ENCODE assay signal across 24 mouse cellular contexts in genomic region chr7:120974001-120974400, GRCm38 (mm10). TPM values are rescaled to one million over a fixed set of nuclear protein-coding genes. Genes with fewer than 3 reads are reported as not detected.
A peak's percentile ranks its signal among the peaks of the same experiment; 100 is the strongest.
DNase-seq lines count a peak whose midpoint lies in the region; ATAC-seq and TF ChIP-seq lines count a peak whose summit lies in the region.
"Had no signal": no experiment of that assay in that cellular context is flagged by ENCODE, and none has a peak within 500 bp of the region (broad histone marks: within the 10 kb centered on the region; RNA-seq: fewer than 3 reads in every experiment).

No protein-coding gene starts in this region.

- no peak overlapping the region for H3K9ac ChIP-seq in heart, embryonic 13.5 days
- peak overlapping the region; percentile 36; the same call in 1 of the 2 replicates for H3K9ac ChIP-seq in liver, embryonic 13.5 days
- no peak overlapping the region for H3K9ac ChIP-seq in liver, embryonic 11.5 days (ENCODE audit: low read depth, low read length)
- no peak overlapping the region for H3K9ac ChIP-seq in stomach, embryonic 14.5 days (replicated peaks; ENCODE audit: low read depth, low read length)
- H3K9ac ChIP-seq in stomach, postnatal 0 days (ENCODE audit: low read length), result no peak overlapping the region
- H3K9ac ChIP-seq: forebrain, embryonic 13.5 days; hindbrain, embryonic 15.5 days; limb, embryonic 12.5 days; midbrain, embryonic 15.5 days had no signal

- TF ChIP-seq EP300 in stomach, postnatal 0 days (optimal IDR thresholded peaks at IDR 0.05), result no peak

- H3K4me3 ChIP-seq in heart, embryonic 13.5 days, result no peak overlapping the region
- H3K4me3 ChIP-seq in heart, embryonic 10.5 days, result no peak overlapping the region
- no peak overlapping the region for H3K4me3 ChIP-seq in liver, embryonic 13.5 days (replicated peaks)
- H3K4me3 ChIP-seq in liver, embryonic 11.5 days (ENCODE audit: low read depth, low read length), result no peak overlapping the region
- no peak overlapping the region for H3K4me3 ChIP-seq in stomach, embryonic 14.5 days (ENCODE audit: low read depth, low read length)
- H3K4me3 ChIP-seq in stomach, postnatal 0 days (ENCODE audit: low read depth, low read length), result no peak overlapping the region
- H3K4me3 ChIP-seq: erythroblast, embryonic 14.5 days; forebrain, embryonic 13.5 days; hindbrain, embryonic 15.5 days; limb, embryonic 12.5 days; midbrain, embryonic 15.5 days; myocyte had no signal

- TF ChIP-seq CTCF in stomach, postnatal 0 days (IDR thresholded peaks at IDR 0.05; ENCODE audit: low read depth), result no peak

- no peak for ATAC-seq in heart, embryonic 13.5 days (ENCODE audit: extremely low read depth, insufficient number of reproducible peaks, low FRiP score, low TSS enrichment)
- no peak for ATAC-seq in liver, embryonic 13.5 days (ENCODE audit: low read depth)
- ATAC-seq in liver, embryonic 11.5 days (replicated peaks; ENCODE audit: low FRiP score), result no peak
- no peak for ATAC-seq in stomach, embryonic 14.5 days (ENCODE audit: insufficient number of reproducible peaks, insufficient read depth, low FRiP score, low read depth)
- no peak for ATAC-seq in stomach, postnatal 0 days (ENCODE audit: low FRiP score, low TSS enrichment)
- ATAC-seq: CD4-positive, CD25-positive, alpha-beta regulatory T cell, adult 4 months; forebrain, embryonic 13.5 days; midbrain, embryonic 15.5 days had no signal

- no peaks in the 10 kb centered on the region for H3K9me3 ChIP-seq in heart, embryonic 13.5 days
- H3K9me3 ChIP-seq in heart, embryonic 10.5 days, result no peaks in the 10 kb centered on the region
- H3K9me3 ChIP-seq in liver, embryonic 13.5 days (replicated peaks), result no peaks in the 10 kb centered on the region
- H3K9me3 ChIP-seq in liver, embryonic 11.5 days (ENCODE audit: control insufficient read depth, low read length), result no peaks in the 10 kb centered on the region
- no peaks in the 10 kb centered on the region for H3K9me3 ChIP-seq in stomach, embryonic 14.5 days (ENCODE audit: control insufficient read depth, low read depth, low read length)
- H3K9me3 ChIP-seq in stomach, postnatal 0 days (ENCODE audit: control insufficient read depth, low read length), result no peaks in the 10 kb centered on the region
- H3K9me3 ChIP-seq: forebrain, embryonic 13.5 days; hindbrain, embryonic 15.5 days; limb, embryonic 12.5 days; midbrain, embryonic 15.5 days had no signal

- no peak for DNase-seq in heart, embryonic 10.5 days (ENCODE audit: low spot score)
- no peak for DNase-seq in liver, embryonic 13.5 days
- no peak for DNase-seq in liver, embryonic 11.5 days (ENCODE audit: low spot score)
- no peak for DNase-seq in stomach, postnatal 0 days (ENCODE audit: low spot score)
- DNase-seq in embryo, embryonic 10.5 days (ENCODE audit: low spot score), result no peak
- DNase-seq in layer of hippocampus, adult 9-10 months (ENCODE audit: low spot score), result no peak
- DNase-seq: adrenal gland, postnatal 36 days; cerebellum, adult 18-20 months; cerebellum, postnatal 36 days; gastrocnemius, postnatal 10 days; heart, adult 11 months; kidney, adult 18-20 months; lung, postnatal 14 days; spleen, adult 18-20 months had no signal

- H3K4me1 ChIP-seq in heart, embryonic 13.5 days, result peaks cover 68% of the 10 kb centered on the region
- H3K4me1 ChIP-seq in heart, embryonic 10.5 days, result peaks cover 24% of the 10 kb centered on the region
- peaks cover 96% of the 10 kb centered on the region for H3K4me1 ChIP-seq in liver, embryonic 13.5 days (replicated peaks)
- peaks cover 32% of the 10 kb centered on the region for H3K4me1 ChIP-seq in liver, embryonic 11.5 days (replicated peaks; ENCODE audit: control insufficient read depth, insufficient read depth, low read length)
- H3K4me1 ChIP-seq in stomach, embryonic 14.5 days (ENCODE audit: control insufficient read depth, insufficient read depth, low read length), result peaks cover 29% of the 10 kb centered on the region
- H3K4me1 ChIP-seq in stomach, postnatal 0 days (replicated peaks; ENCODE audit: control insufficient read depth, insufficient read depth), result no peaks in the 10 kb centered on the region

- WGBS in heart, embryonic 13.5 days, result 59% methylated on average over 3 of the region's 3 CpGs
- WGBS in heart, embryonic 10.5 days, result 80% methylated on average over 3 of the region's 3 CpGs
- WGBS in liver, embryonic 13.5 days (ENCODE audit: insufficient replicate concordance), result 81% methylated on average over 3 of the region's 3 CpGs
- WGBS in liver, embryonic 11.5 days, result 76% methylated on average over 3 of the region's 3 CpGs
- whole genome bisulfite sequencing in stomach, embryonic 14.5 days, result 29% methylated on average over 3 of the region's 3 CpGs
- WGBS in stomach, postnatal 0 days, result 44% methylated on average over 3 of the region's 3 CpGs

- H3K27me3 ChIP-seq in heart, embryonic 13.5 days (replicated peaks), result no peaks in the 10 kb centered on the region
- no peaks in the 10 kb centered on the region for H3K27me3 ChIP-seq in heart, embryonic 10.5 days (ENCODE audit: insufficient read depth, poor library complexity, severe bottlenecking)
- H3K27me3 ChIP-seq in liver, embryonic 13.5 days, result no peaks in the 10 kb centered on the region
- H3K27me3 ChIP-seq in liver, embryonic 11.5 days (replicated peaks; ENCODE audit: control insufficient read depth, insufficient read depth, low read length), result no peaks in the 10 kb centered on the region
- no peaks in the 10 kb centered on the region for H3K27me3 ChIP-seq in stomach, embryonic 14.5 days (ENCODE audit: control insufficient read depth, insufficient read depth, low read length)
- H3K27me3 ChIP-seq in stomach, postnatal 0 days (ENCODE audit: control insufficient read depth, insufficient read depth, low read length), result no peaks in the 10 kb centered on the region
- H3K27me3 ChIP-seq: forebrain, embryonic 13.5 days; hindbrain, embryonic 15.5 days; limb, embryonic 12.5 days; midbrain, embryonic 15.5 days had no signal

- H3K27ac ChIP-seq in heart, embryonic 13.5 days (replicated peaks), result peak overlapping the region; percentile 28; the same call in 1 of the 2 replicates
- H3K27ac ChIP-seq in heart, embryonic 10.5 days, result no peak overlapping the region
- H3K27ac ChIP-seq in liver, embryonic 13.5 days, result peak overlapping the region; percentile 91
- no peak overlapping the region for H3K27ac ChIP-seq in liver, embryonic 11.5 days (ENCODE audit: low read depth, low read length)
- H3K27ac ChIP-seq in stomach, embryonic 14.5 days (ENCODE audit: low read length), result no peak overlapping the region
- no peak overlapping the region for H3K27ac ChIP-seq in stomach, postnatal 0 days (replicated peaks)
- H3K27ac ChIP-seq: forebrain, embryonic 13.5 days; hindbrain, embryonic 15.5 days; limb, embryonic 12.5 days; midbrain, embryonic 15.5 days had no signal

- H3K36me3 ChIP-seq in heart, embryonic 13.5 days, result peaks cover 7% of the 10 kb centered on the region
- H3K36me3 ChIP-seq in heart, embryonic 10.5 days, result peaks cover 3% of the 10 kb centered on the region; the same call in 1 of the 2 replicates
- H3K36me3 ChIP-seq in liver, embryonic 13.5 days, result peaks cover 14% of the 10 kb centered on the region
- no peaks in the 10 kb centered on the region for H3K36me3 ChIP-seq in liver, embryonic 11.5 days (ENCODE audit: control insufficient read depth, insufficient read depth, low read length)
- no peaks in the 10 kb centered on the region for H3K36me3 ChIP-seq in stomach, embryonic 14.5 days (ENCODE audit: control insufficient read depth, insufficient read depth, low read length)
- no peaks in the 10 kb centered on the region for H3K36me3 ChIP-seq in stomach, postnatal 0 days (ENCODE audit: control insufficient read depth, insufficient read depth, low read length)
- H3K36me3 ChIP-seq: midbrain, embryonic 15.5 days had no signal

- peak overlapping the region; percentile 36 for H3K4me2 ChIP-seq in heart, embryonic 13.5 days
- peak overlapping the region; percentile 26; the same call in 1 of the 2 replicates for H3K4me2 ChIP-seq in liver, embryonic 13.5 days
- no peak overlapping the region for H3K4me2 ChIP-seq in liver, embryonic 11.5 days
- 0 out of 2 replicates have a peak overlapping the region, but pooled peaks have one; percentile 14 for H3K4me2 ChIP-seq in stomach, embryonic 14.5 days (replicated peaks; ENCODE audit: low read depth, low read length)
- H3K4me2 ChIP-seq in stomach, postnatal 0 days (replicated peaks; ENCODE audit: low read depth), result no peak overlapping the region
- H3K4me2 ChIP-seq: forebrain, embryonic 13.5 days; hindbrain, embryonic 15.5 days; limb, embryonic 12.5 days; midbrain, embryonic 15.5 days had no signal

RNA-seq across cellular contexts. Expression of gene Cdr2, which starts 8.1 kb away (rescaled TPM):
- polyA plus RNA-seq in heart, embryonic 13.5 days (2015; fragmentation: Nextera tagmentation; extraction: Ambion mirVana), result 11.4 and 13.6 TPM in 2 replicates
- 10.3 and 14.4 TPM in 2 replicates for polyA plus RNA-seq in heart, embryonic 10.5 days (2016; fragmentation: Nextera tagmentation; extraction: Ambion mirVana)
- 38.1 and 39.1 TPM in 2 replicates for polyA plus RNA-seq in liver, embryonic 13.5 days (2015; fragmentation: Nextera tagmentation; extraction: Ambion mirVana)
- polyA plus RNA-seq in liver, embryonic 11.5 days (2014; fragmentation: Nextera tagmentation; extraction: Ambion mirVana), result 16.3 and 17.3 TPM in 2 replicates
- 12.6 and 13.2 TPM in 2 replicates for polyA plus RNA-seq in stomach, embryonic 14.5 days (2014; fragmentation: Nextera tagmentation; extraction: Ambion mirVana)
- 5.0 and 5.6 TPM in 2 replicates for polyA plus RNA-seq in stomach, postnatal 0 days (2015; fragmentation: Nextera tagmentation; extraction: Ambion mirVana)

RNA-seq across cellular contexts. Expression of gene Mfsd13b, which starts 8.3 kb away (rescaled TPM):
- polyA plus RNA-seq in heart, embryonic 13.5 days (2015; fragmentation: Nextera tagmentation; extraction: Ambion mirVana), result 0.12 TPM in 1 of 2 replicates, not detected in the other
- polyA plus RNA-seq in heart, embryonic 10.5 days (2016; fragmentation: Nextera tagmentation; extraction: Ambion mirVana), result 0.11 TPM in 1 of 2 replicates, not detected in the other
- not detected in 2 replicates for polyA plus RNA-seq in liver, embryonic 13.5 days (2015; fragmentation: Nextera tagmentation; extraction: Ambion mirVana)
- polyA plus RNA-seq in liver, embryonic 11.5 days (2014; fragmentation: Nextera tagmentation; extraction: Ambion mirVana), result 0.38 TPM in 1 of 2 replicates, not detected in the other
- polyA plus RNA-seq in stomach, embryonic 14.5 days (2014; fragmentation: Nextera tagmentation; extraction: Ambion mirVana), result 0.32 TPM in 1 of 2 replicates, not detected in the other
- 0.19 and 0.34 TPM in 2 replicates for polyA plus RNA-seq in stomach, postnatal 0 days (2015; fragmentation: Nextera tagmentation; extraction: Ambion mirVana)
- polyA plus RNA-seq: CD4-positive, CD25-positive, alpha-beta regulatory T cell, adult 4 months; erythroblast, embryonic 14.5 days; neural tube, embryonic 14.5 days had no signal

RNA-seq across cellular contexts. Expression of gene Polr3e, which starts 56.5 kb away (rescaled TPM):
- polyA plus RNA-seq in heart, embryonic 13.5 days (2015; fragmentation: Nextera tagmentation; extraction: Ambion mirVana), result 21.8 and 22.4 TPM in 2 replicates
- 32.3 and 36.9 TPM in 2 replicates for polyA plus RNA-seq in heart, embryonic 10.5 days (2016; fragmentation: Nextera tagmentation; extraction: Ambion mirVana)
- 19.3 and 21.1 TPM in 2 replicates for polyA plus RNA-seq in liver, embryonic 13.5 days (2015; fragmentation: Nextera tagmentation; extraction: Ambion mirVana)
- 30.0 and 31.3 TPM in 2 replicates for polyA plus RNA-seq in liver, embryonic 11.5 days (2014; fragmentation: Nextera tagmentation; extraction: Ambion mirVana)
- polyA plus RNA-seq in stomach, embryonic 14.5 days (2014; fragmentation: Nextera tagmentation; extraction: Ambion mirVana), result 26.3 and 28.0 TPM in 2 replicates
- 16.1 and 17.7 TPM in 2 replicates for polyA plus RNA-seq in stomach, postnatal 0 days (2015; fragmentation: Nextera tagmentation; extraction: Ambion mirVana)

Comparison
In these comparisons a context has a peak if more than half of its experiments do, and no peak if none do; other contexts are left out.
1. H3K27ac ChIP-seq: peak in heart, embryonic 13.5 days (single experiment) and liver, embryonic 13.5 days (single experiment); none in heart, embryonic 10.5 days (single experiment), liver, embryonic 11.5 days (single experiment), stomach, embryonic 14.5 days (single experiment) and stomach, postnatal 0 days (single experiment).
2. H3K4me2 ChIP-seq: peak in heart, embryonic 13.5 days (single experiment), liver, embryonic 13.5 days (single experiment) and stomach, embryonic 14.5 days (single experiment); none in liver, embryonic 11.5 days (single experiment) and stomach, postnatal 0 days (single experiment).